Mouse (Mus musculus): ENCODE measurements at regions not wholly inside any gene's neighbourhood (a gene's known extent, or its start where the extent isn't known, plus 50 kb on each side); places are given as distances from the start of the nearest gene placed in this dataset.
A peak's percentile ranks its signal among the peaks of the same experiment; 100 is the strongest.

- DNase-seq: no peak
These were observed 175.3 kb upstream of the Cypt12 start for GRCm38 (mm10) chr3:17772886-17773285.

GRCm38 (mm10) chr3:17779152-17779551, 169.1 kb upstream of the Cypt12 start:
- no peak for DNase-seq

GRCm38 (mm10) chr3:17784076-17784475, 164.1 kb upstream of the Cypt12 start:
- no peak for DNase-seq

- no peak for DNase-seq
These were observed 163.6 kb upstream of the Cypt12 start for GRCm38 (mm10) chr3:17784587-17784986.

GRCm38 (mm10) chr3:17785106-17786022, 162.8 kb upstream of the Cypt12 start:
- DNase-seq: no peak

- peak; percentile 45 for DNase-seq
These were observed 162.0 kb upstream of the Cypt12 start for GRCm38 (mm10) chr3:17786023-17786720.

- DNase-seq: no peak
These were observed 161.3 kb upstream of the Cypt12 start for GRCm38 (mm10) chr3:17786721-17787442.

- DNase-seq: no peak
These were observed 160.5 kb upstream of the Cypt12 start for GRCm38 (mm10) chr3:17787443-17788333.

- no peak for DNase-seq
These were observed 159.9 kb upstream of the Cypt12 start for GRCm38 (mm10) chr3:17788334-17788720.

GRCm38 (mm10) chr3:17788778-17789299, 159.4 kb upstream of the Cypt12 start:
- no peak for DNase-seq

GRCm38 (mm10) chr3:17789454-17790196, 158.6 kb upstream of the Cypt12 start:
- DNase-seq: no peak

- DNase-seq: no peak
These were observed 157.9 kb upstream of the Cypt12 start for GRCm38 (mm10) chr3:17790331-17790730.

- no peak for DNase-seq
These were observed 157.4 kb upstream of the Cypt12 start for GRCm38 (mm10) chr3:17790816-17791215.

GRCm38 (mm10) chr3:17791381-17792320, 156.6 kb upstream of the Cypt12 start:
- DNase-seq: no peak

GRCm38 (mm10) chr3:17792537-17793039, 155.6 kb upstream of the Cypt12 start:
- DNase-seq: no peak

GRCm38 (mm10) chr3:17793646-17794250, 154.5 kb upstream of the Cypt12 start:
- no peak for DNase-seq

GRCm38 (mm10) chr3:17794251-17795061, 153.8 kb upstream of the Cypt12 start:
- no peak for DNase-seq

All from adrenal gland, postnatal 10 days (tissue).